Mouse (Mus musculus): ENCODE data around the gene Ylpm1.

Ylpm1 gene

GRCm38 (mm10) chr12:84996083-84996496, at the start of gene Ylpm1:
Ylpm1 (plus strand) TSS chr12:84996321.
- no peak for TF ChIP-seq POU5F1 (IDR thresholded peaks at IDR 0.05; ENCODE audit: borderline replicate concordance, low read length)
- TF ChIP-seq CTCF (conservative IDR thresholded peaks at IDR 0.05; ENCODE audit: low read length): peak; percentile 10; the same call in 1 of the 2 replicates
- TF ChIP-seq NANOG (IDR thresholded peaks at IDR 0.05; ENCODE audit: borderline replicate concordance, low read length): no peak
- Histone ChIP-seq H3K4me1 (replicated peaks; ENCODE audit: low read depth, low read length) (peaks cover 25% of the 10 kb centered on the region), H3K9me3 (ENCODE audit: low read length) (peaks cover 9% of the 10 kb centered on the region), H3K36me3 (ENCODE audit: insufficient read depth, low read length) (peaks cover 31% of the 10 kb centered on the region), H3K27me3 (ENCODE audit: insufficient read depth, low read length) (peaks cover 3% of the 10 kb centered on the region), H3K4me3 (replicated peaks; ENCODE audit: low read length) (peak within 1 kb of the TSS; percentile 94)

DNA sequence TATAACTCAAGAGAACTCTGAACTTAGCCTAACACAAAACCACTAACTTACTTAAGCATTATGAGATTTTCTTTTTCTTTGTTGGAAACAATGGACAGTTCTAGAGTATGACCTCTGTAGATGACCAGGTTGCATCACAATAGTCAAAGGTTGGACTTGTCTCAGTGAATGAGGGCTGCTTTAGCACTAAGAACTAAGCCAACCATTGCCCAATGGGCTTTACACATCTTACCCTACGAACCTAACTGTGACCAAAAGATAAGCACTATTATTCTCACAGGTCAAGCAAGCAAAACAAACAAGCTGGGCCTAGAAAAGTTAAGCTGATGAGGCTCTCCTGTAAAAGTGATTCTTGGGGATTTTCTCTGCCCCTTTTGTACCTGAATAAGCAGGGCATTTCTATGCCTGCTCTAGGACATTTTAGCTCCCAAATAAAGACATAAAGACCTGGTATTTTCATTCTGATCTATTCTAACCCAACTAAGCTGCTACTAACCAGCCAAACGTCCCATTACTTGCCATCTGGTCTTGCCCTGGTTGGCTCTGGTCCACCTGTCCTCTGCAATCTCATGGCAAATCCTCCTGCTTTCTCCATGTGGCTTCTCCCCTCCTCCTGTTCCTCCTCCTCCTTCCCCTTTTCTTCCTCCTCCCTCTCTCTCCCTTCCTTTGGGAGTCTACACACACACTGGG, 48.1 kb upstream of the Ylpm1 start:
- Histone ChIP-seq H3K4me3 (replicated peaks; ENCODE audit: low read length) (no peak overlapping the region), H3K9me3 (ENCODE audit: low read length) (no peaks in the 10 kb centered on the region), H3K27me3 (ENCODE audit: insufficient read depth, low read length) (no peaks in the 10 kb centered on the region), H3K4me1 (replicated peaks; ENCODE audit: low read depth, low read length) (peaks cover 9% of the 10 kb centered on the region; the same call in 1 of the 2 replicates), H3K36me3 (ENCODE audit: insufficient read depth, low read length) (peaks cover 30% of the 10 kb centered on the region)
- no peak for TF ChIP-seq POU5F1 (IDR thresholded peaks at IDR 0.05; ENCODE audit: borderline replicate concordance, low read length)
- no peak for TF ChIP-seq CTCF (conservative IDR thresholded peaks at IDR 0.05; ENCODE audit: low read length)
- TF ChIP-seq NANOG (IDR thresholded peaks at IDR 0.05; ENCODE audit: borderline replicate concordance, low read length): no peak

GRCm38 (mm10) chr12:84948584-84949285, 47.4 kb upstream of the Ylpm1 start:
- no peak for TF ChIP-seq POU5F1 (IDR thresholded peaks at IDR 0.05; ENCODE audit: borderline replicate concordance, low read length)
- TF ChIP-seq CTCF (conservative IDR thresholded peaks at IDR 0.05; ENCODE audit: low read length): no peak
- TF ChIP-seq NANOG (IDR thresholded peaks at IDR 0.05; ENCODE audit: borderline replicate concordance, low read length): no peak
- Histone ChIP-seq H3K36me3 (ENCODE audit: insufficient read depth, low read length) (peaks cover 25% of the 10 kb centered on the region), H3K4me1 (replicated peaks; ENCODE audit: low read depth, low read length) (peaks cover 9% of the 10 kb centered on the region; the same call in 1 of the 2 replicates), H3K27me3 (ENCODE audit: insufficient read depth, low read length) (no peaks in the 10 kb centered on the region), H3K9me3 (ENCODE audit: low read length) (no peaks in the 10 kb centered on the region), H3K4me3 (replicated peaks; ENCODE audit: low read length) (no peak overlapping the region)

- H3K4me1 ChIP-seq (replicated peaks; ENCODE audit: low read depth, low read length): peaks cover 9% of the 10 kb centered on the region; the same call in 1 of the 2 replicates
- peaks cover 22% of the 10 kb centered on the region for H3K36me3 ChIP-seq (ENCODE audit: insufficient read depth, low read length)
- H3K4me3 ChIP-seq (replicated peaks; ENCODE audit: low read length): no peak overlapping the region
- H3K27me3 ChIP-seq (ENCODE audit: insufficient read depth, low read length): no peaks in the 10 kb centered on the region
- TF ChIP-seq CTCF (conservative IDR thresholded peaks at IDR 0.05; ENCODE audit: low read length): no peak
- no peak for TF ChIP-seq POU5F1 (IDR thresholded peaks at IDR 0.05; ENCODE audit: borderline replicate concordance, low read length)
- no peak for TF ChIP-seq NANOG (IDR thresholded peaks at IDR 0.05; ENCODE audit: borderline replicate concordance, low read length)
- no peaks in the 10 kb centered on the region for H3K9me3 ChIP-seq (ENCODE audit: low read length)
Measured at GRCm38 (mm10) chr12:84950763-84951162, 45.4 kb upstream of the Ylpm1 start.

DNA sequence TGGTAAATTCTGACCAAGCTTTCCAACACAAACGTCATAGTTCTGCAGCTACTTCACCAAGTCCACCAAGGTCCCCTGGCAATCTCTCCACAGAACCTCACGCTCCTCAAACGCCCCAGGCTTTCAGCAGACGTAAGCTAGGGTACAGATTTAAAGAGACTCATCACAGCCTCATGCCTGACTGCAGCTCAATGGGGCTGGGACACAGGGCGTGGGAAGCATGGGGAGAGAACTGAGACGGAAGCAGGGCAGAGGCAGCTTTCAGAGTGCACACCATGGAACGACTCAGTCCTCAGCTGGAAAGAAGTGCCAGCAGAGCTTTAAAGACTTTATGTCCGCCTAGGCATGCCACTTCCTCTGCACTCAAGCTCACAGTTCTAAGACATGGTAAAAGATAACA, 44.6 kb upstream of the Ylpm1 start:
- H3K9me3 ChIP-seq (ENCODE audit: low read length): no peaks in the 10 kb centered on the region
- TF ChIP-seq NANOG (IDR thresholded peaks at IDR 0.05; ENCODE audit: borderline replicate concordance, low read length) (no peak), POU5F1 (IDR thresholded peaks at IDR 0.05; ENCODE audit: borderline replicate concordance, low read length) (no peak), CTCF (conservative IDR thresholded peaks at IDR 0.05; ENCODE audit: low read length) (no peak)
- peaks cover 9% of the 10 kb centered on the region; the same call in 1 of the 2 replicates for H3K4me1 ChIP-seq (replicated peaks; ENCODE audit: low read depth, low read length)
- no peak overlapping the region for H3K4me3 ChIP-seq (replicated peaks; ENCODE audit: low read length)
- peaks cover 25% of the 10 kb centered on the region for H3K36me3 ChIP-seq (ENCODE audit: insufficient read depth, low read length)
- H3K27me3 ChIP-seq (ENCODE audit: insufficient read depth, low read length): no peaks in the 10 kb centered on the region

DNA sequence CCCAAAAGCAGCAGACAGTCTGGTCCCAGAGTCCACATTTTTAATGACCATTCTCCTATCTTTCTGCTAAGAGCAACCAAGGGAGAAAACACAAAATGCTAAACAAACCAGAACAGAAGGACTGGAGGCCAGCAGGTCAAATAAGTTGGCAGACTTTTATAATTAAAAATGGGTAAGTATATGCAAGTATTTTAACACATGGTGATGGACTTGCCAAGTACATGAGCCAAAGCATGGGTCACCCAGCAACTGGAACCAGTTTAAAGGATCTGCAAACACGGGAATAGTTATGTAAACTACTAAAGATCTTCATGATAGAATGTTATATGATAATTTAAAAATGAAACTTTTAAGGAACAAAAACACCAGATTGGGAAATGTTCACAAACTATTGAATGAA, 43.8 kb upstream of the Ylpm1 start:
- peaks cover 9% of the 10 kb centered on the region; the same call in 1 of the 2 replicates for H3K4me1 ChIP-seq (replicated peaks; ENCODE audit: low read depth, low read length)
- H3K9me3 ChIP-seq (ENCODE audit: low read length): no peaks in the 10 kb centered on the region
- TF ChIP-seq POU5F1 (IDR thresholded peaks at IDR 0.05; ENCODE audit: borderline replicate concordance, low read length): no peak
- TF ChIP-seq CTCF (conservative IDR thresholded peaks at IDR 0.05; ENCODE audit: low read length): no peak
- no peak for TF ChIP-seq NANOG (IDR thresholded peaks at IDR 0.05; ENCODE audit: borderline replicate concordance, low read length)

GRCm38 (mm10) chr12:84956317-84956716, 39.8 kb upstream of the Ylpm1 start:
- Histone ChIP-seq H3K36me3 (ENCODE audit: insufficient read depth, low read length) (0 out of 2 replicates have a peak, but pooled peaks cover 3% of the 10 kb centered on the region), H3K4me1 (replicated peaks; ENCODE audit: low read depth, low read length) (peaks cover 12% of the 10 kb centered on the region; the same call in 1 of the 2 replicates), H3K27me3 (ENCODE audit: insufficient read depth, low read length) (no peaks in the 10 kb centered on the region), H3K9me3 (ENCODE audit: low read length) (no peaks in the 10 kb centered on the region), H3K4me3 (replicated peaks; ENCODE audit: low read length) (no peak overlapping the region)
- no peak for TF ChIP-seq POU5F1 (IDR thresholded peaks at IDR 0.05; ENCODE audit: borderline replicate concordance, low read length)
- TF ChIP-seq CTCF (conservative IDR thresholded peaks at IDR 0.05; ENCODE audit: low read length): no peak
- TF ChIP-seq NANOG (IDR thresholded peaks at IDR 0.05; ENCODE audit: borderline replicate concordance, low read length): no peak

More for the DNA sequence above, 43.8 kb upstream of the Ylpm1 start:
- H3K4me3 ChIP-seq (replicated peaks; ENCODE audit: low read length): no peak overlapping the region
- H3K27me3 ChIP-seq (ENCODE audit: insufficient read depth, low read length): no peaks in the 10 kb centered on the region
- H3K36me3 ChIP-seq (ENCODE audit: insufficient read depth, low read length): peaks cover 25% of the 10 kb centered on the region

GRCm38 (mm10) chr12:84958794-84959356, 37.2 kb upstream of the Ylpm1 start:
- TF ChIP-seq CTCF (conservative IDR thresholded peaks at IDR 0.05; ENCODE audit: low read length) (no peak), POU5F1 (IDR thresholded peaks at IDR 0.05; ENCODE audit: borderline replicate concordance, low read length) (no peak), NANOG (IDR thresholded peaks at IDR 0.05; ENCODE audit: borderline replicate concordance, low read length) (no peak)
- 0 out of 2 replicates have a peak, but pooled peaks cover 3% of the 10 kb centered on the region for H3K4me1 ChIP-seq (replicated peaks; ENCODE audit: low read depth, low read length)
- H3K27me3 ChIP-seq (ENCODE audit: insufficient read depth, low read length): no peaks in the 10 kb centered on the region
- peaks cover 3% of the 10 kb centered on the region; the same call in 1 of the 2 replicates for H3K36me3 ChIP-seq (ENCODE audit: insufficient read depth, low read length)
- no peaks in the 10 kb centered on the region for H3K9me3 ChIP-seq (ENCODE audit: low read length)
- H3K4me3 ChIP-seq (replicated peaks; ENCODE audit: low read length): no peak overlapping the region

All from E14TG2a.4 (cell line).